Mouse (Mus musculus): ENCODE results near the gene Ube2a.

The Ube2a gene

GRCm38 (mm10) chrX:36901655-36902054 lies 28.0 kb downstream of the Ube2a start:
- no peak for DNase-seq (ENCODE audit: low read depth, low spot score)

DNA sequence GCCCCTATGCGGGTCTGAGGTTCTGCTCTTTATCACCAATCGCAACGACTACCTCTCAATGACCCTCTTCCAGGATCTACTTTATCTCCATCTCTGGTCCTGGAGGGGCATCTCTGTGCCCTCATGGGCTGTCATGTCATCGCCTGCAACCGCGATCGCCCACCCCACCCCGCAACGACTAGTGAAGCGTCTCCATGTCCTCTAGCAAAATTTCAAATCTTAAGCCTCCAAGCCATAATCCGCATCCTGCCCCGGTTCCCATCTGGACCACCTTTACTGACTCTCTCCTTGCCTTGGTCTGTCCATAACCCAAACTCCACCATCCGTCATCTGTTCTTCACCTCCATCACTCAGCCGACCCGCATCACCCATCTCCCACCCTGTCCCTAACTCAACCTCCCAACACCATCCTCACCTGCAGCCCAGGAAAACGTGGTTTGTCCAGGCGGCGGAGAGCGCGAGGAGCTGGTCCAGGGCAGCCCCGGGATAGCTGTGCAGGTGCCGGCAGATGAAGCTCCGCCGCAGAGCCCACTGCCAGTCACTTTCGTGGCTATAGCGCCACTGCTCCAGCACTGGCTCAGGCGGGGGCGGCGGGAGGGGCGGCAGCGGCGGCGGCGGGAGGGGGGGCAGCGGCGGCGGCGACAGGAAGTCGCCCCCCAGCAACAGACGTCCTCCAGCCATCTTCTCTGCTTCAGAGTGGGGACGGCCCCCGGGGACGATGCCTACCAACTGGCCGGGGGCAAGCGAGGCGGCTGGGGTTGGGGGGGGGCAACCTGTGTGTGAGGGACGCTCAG lies 28.8 kb downstream of the Ube2a start, which contains the start of gene Nkrf:
Gene Nkrf (minus strand): TSS at position 579 of the 794 bp plus-strand sequence.
- DNase-seq (ENCODE audit: low read depth, low spot score), result no peak

- peak; percentile 78 for DNase-seq (ENCODE audit: low read depth, low spot score)
These were observed 29.5 kb downstream of the Ube2a start for GRCm38 (mm10) chrX:36903115-36903768.

DNA sequence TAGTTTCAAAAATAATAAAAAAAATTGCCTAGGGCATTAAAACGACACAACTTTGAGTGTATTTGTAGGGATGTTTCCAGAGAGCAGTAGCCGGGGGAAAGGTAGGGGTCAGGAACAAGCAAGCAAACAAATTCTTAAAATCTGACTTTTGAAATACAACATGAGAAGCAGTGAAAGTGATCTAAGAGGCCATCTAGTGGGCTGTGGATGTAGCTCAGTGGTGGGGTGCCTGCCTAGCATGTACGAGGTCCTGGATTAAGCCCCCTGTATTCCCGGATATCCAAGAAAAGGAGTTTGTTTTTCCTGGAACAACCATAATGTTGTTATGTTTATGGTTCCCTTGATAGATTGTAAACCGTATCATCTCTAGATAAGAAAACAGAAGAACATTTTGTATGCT lies 32.8 kb downstream of the Ube2a start:
- DNase-seq (ENCODE audit: low read depth, low spot score), result no peak

DNA sequence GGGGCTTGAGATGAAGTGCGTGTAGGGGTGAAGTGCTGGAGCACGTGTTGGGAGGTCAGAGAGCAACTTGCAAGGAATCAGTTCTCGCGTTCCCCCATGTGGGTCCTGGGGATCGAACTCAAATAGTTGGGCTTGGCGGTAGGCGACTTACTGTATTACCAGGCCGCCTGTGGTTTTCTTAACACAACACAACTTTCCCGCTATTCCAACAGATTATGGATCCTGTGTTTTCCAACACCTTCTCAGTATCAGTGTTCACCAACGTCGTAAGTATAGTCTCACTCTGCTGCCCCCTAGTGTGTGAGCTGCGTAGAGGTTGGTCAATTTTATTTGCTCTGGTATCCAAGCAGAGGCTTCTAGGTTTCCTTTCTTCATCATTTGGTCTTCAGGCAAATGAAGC lies 37.6 kb downstream of the Ube2a start:
- DNase-seq (ENCODE audit: low read depth, low spot score), result no peak

- no peak for DNase-seq (ENCODE audit: low read depth, low spot score)
These were observed 44.0 kb downstream of the Ube2a start for GRCm38 (mm10) chrX:36917749-36918148.

- DNase-seq (ENCODE audit: low read depth, low spot score), result no peak
These were observed 47.6 kb downstream of the Ube2a start for GRCm38 (mm10) chrX:36921346-36921745.

DNA sequence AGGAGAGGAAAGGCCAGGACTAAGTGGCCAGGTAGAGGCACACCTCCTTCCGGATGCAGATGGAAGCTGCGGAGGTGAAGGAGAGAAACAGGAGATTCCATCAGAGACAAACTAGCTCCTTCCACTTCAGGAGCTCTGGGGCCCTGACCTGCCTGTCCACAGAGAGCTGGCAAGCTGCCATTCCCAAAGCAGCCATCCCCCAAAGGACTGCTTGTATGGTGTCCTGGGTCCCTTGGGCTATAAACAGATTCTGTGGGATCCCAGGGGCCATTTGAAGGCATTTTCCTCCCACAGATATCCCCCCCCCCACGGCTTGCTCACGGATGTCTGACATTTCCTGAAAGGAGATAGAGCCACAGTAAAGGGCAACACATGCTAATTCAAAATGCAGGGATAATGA lies 55.1 kb downstream of the Ube2a start:
- DNase-seq (ENCODE audit: low read depth, low spot score), result no peak

DNA sequence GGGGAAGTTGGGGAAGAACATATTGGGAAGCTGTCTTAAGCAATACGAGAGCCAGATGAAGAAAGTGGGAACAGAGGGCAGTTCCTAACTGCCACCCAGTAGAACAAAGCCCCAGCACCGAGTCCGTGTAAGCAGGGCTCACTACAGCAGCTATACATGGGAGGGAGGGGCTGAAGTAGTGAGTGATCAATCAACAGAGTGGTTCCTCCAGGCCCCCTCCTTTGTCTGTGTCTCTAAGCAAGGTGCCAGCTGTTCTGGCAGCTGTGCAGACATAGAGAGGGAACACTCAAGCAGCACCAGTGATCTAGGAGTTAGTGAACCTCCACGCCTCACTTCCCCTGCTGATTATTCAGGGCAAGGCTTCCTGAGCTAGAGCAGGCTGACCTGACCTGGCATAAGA lies 56.0 kb downstream of the Ube2a start:
- no peak for DNase-seq (ENCODE audit: low read depth, low spot score)

DNA sequence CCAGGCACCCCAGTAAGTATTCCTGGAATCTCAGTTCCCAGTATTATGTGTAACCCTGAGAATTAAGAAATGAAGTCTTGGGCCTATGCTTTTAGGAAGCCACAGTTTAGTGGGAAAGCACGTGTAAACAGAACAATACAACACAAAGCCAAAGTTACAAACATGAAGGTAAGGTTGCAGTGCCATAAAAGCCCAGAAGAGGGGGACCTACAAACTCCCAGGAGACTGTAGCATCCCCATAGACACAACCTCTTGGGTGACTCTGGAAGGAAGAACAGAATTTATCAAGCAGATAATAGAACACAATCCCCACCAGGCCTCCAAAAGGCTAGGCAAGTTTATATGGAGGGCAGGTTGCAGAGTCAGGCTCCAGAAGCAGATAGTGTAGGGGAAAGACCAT lies 56.9 kb downstream of the Ube2a start:
- no peak for DNase-seq (ENCODE audit: low read depth, low spot score)
